9 mouse cellular contexts compared by ENCODE assay signal in genomic region chr4:116245926-116246325, GRCm38 (mm10). TPM values are rescaled to one million over a fixed set of nuclear protein-coding genes. Genes with fewer than 3 reads are reported as not detected.
DNase-seq lines count a peak whose midpoint lies in the region; ATAC-seq and TF ChIP-seq lines count a peak whose summit lies in the region.
"Not testable (repeated sequence)": the region's sequence is repeated elsewhere in the genome, so short reads cannot be mapped to it uniquely, and the experiment has no call there.
"Had no signal": no experiment of that assay in that cellular context is flagged by ENCODE, and none has a peak within 500 bp of the region (broad histone marks: within the 10 kb centered on the region; RNA-seq: fewer than 3 reads in every experiment).

No protein-coding gene starts in this region.

- not testable (repeated sequence) for H3K27ac ChIP-seq in lung, embryonic 14.5 days (ENCODE audit: low read depth)

- not testable (repeated sequence) for H3K27me3 ChIP-seq in lung, embryonic 14.5 days (ENCODE audit: insufficient read depth, low read length)

- DNase-seq in adrenal gland, adult 2 months, result peak; percentile 46
- peak; percentile 34 to 64 for DNase-seq in cerebellum, postnatal 25 days
- DNase-seq in heart, adult 18-20 months, result peak; percentile 20 to 32
- DNase-seq in kidney, postnatal 10 days, result peak; percentile 67
- peak; percentile 68 for DNase-seq in lung, embryonic 14.5 days
- DNase-seq in retina, postnatal 1 day, result peak; percentile 63
- peak; percentile 72 for DNase-seq in thymus, postnatal 14 days

- H3K9ac ChIP-seq in lung, embryonic 14.5 days, result not testable (repeated sequence)

- not testable (repeated sequence) for H3K36me3 ChIP-seq in lung, embryonic 14.5 days (ENCODE audit: insufficient read depth)

- not testable (repeated sequence) for H3K4me1 ChIP-seq in lung, embryonic 14.5 days (ENCODE audit: insufficient read depth)

- WGBS in lung, embryonic 14.5 days, result 36% methylated on average over 3 of the region's 3 CpGs

- TF ChIP-seq CTCF in lung, embryonic 14.5 days (IDR thresholded peaks at IDR 0.05; ENCODE audit: low read depth), result peak; percentile 49

- not testable (repeated sequence) for H3K4me2 ChIP-seq in lung, embryonic 14.5 days

- peak; percentile 45 for ATAC-seq in CD4-positive, CD25-positive, alpha-beta regulatory T cell, adult 4 months
- ATAC-seq in lung, embryonic 14.5 days (ENCODE audit: insufficient read depth), result not testable (repeated sequence)

- not testable (repeated sequence) for H3K9me3 ChIP-seq in lung, embryonic 14.5 days (ENCODE audit: low read depth, low read length)

- H3K4me3 ChIP-seq in lung, embryonic 14.5 days (ENCODE audit: low read depth, low read length), result not testable (repeated sequence)

RNA-seq across cellular contexts. Expression of gene Pik3r3, which starts 24.5 kb away (rescaled TPM):
- polyA plus RNA-seq in CD4-positive, CD25-positive, alpha-beta regulatory T cell, adult 4 months (2017; shearing (Covaris generic)), result 1 to 10 TPM; 3.8 to 5.1 TPM
- total RNA-seq in adrenal gland, adult 2 months (2021), result 10 to 100 TPM; 16.2 to 24.4 TPM
- 14.6 and 21.6 TPM in 2 replicates for polyA plus RNA-seq in adrenal gland, adult 2 months (2012; rRNA removed)
- 1 to 10 TPM; 7.8 to 9.3 TPM for total RNA-seq in heart, adult 18-20 months (2021)
- 26.4 and 28.7 TPM in 2 replicates for polyA plus RNA-seq in lung, embryonic 14.5 days (2014; fragmentation: Nextera tagmentation; extraction: Ambion mirVana)
- total RNA-seq: monocyte, adult 5-6 weeks had no signal
